Mouse (Mus musculus): ENCODE measurements around the gene Cmtm4. TPM values are rescaled to one million over a fixed set of nuclear protein-coding genes. Genes with fewer than 3 reads are reported as not detected.

Cmtm4 gene
- polyA plus RNA-seq, 1 experiment, result 45.7 TPM

DNA sequence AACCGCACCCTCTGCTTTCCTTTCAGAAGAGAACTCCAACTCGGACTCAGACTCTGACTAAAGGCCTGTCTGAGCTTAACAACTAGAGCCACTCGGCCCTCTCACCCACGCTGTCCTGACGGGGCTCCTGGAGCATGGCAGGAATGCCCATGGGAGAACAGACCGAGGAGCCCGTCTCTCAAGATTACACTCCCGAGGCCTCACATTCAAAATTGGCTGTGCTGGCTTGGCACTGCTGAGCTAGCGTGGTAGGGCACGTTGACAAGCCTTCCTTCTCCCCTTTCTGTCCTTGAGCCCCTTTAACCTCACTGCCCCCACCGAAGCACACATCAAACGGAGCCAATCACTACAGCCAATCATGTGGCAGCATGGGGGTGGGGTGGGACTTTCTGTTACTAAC, 48.9 kb downstream of the Cmtm4 start:
- Histone ChIP-seq H3K27ac (ENCODE audit: insufficient read depth, low read length) (no peak overlapping the region), H3K4me3 (ENCODE audit: insufficient read depth, low read length) (no peak overlapping the region), H3K4me1 (ENCODE audit: control insufficient read depth, insufficient read depth, low read length) (no peaks in the 10 kb centered on the region)
- TF ChIP-seq POLR2A (IDR thresholded peaks at IDR 0.05; ENCODE audit: extremely low read depth, insufficient read depth, low read length) (no peak), CTCF (IDR thresholded peaks at IDR 0.05; ENCODE audit: extremely low read depth, insufficient read depth, low read length) (no peak)

DNA sequence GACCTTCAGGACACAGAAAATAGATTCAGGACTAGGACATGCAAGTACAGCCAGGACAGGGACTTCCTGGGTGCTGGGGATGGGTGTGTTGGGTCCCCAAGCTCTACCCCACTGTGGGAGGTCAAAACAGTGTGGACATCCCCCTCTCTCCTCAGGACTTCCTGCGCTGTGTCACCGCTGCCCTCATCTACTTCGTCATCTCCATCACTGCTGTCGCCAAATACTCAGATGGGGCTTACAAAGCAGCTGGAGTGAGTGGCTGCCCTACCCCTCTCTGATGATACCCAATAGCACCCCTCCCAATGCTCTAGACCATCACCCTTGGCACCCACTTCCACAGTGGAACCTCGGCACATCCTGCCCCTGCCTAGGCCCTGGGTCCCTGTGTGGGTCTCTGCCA, 51.0 kb downstream of the Cmtm4 start:
- H3K27ac ChIP-seq (ENCODE audit: insufficient read depth, low read length), result no peak overlapping the region
- TF ChIP-seq CTCF (IDR thresholded peaks at IDR 0.05; ENCODE audit: extremely low read depth, insufficient read depth, low read length) (no peak), POLR2A (IDR thresholded peaks at IDR 0.05; ENCODE audit: extremely low read depth, insufficient read depth, low read length) (no peak)
- H3K4me3 ChIP-seq (ENCODE audit: insufficient read depth, low read length), result no peak overlapping the region
- H3K4me1 ChIP-seq (ENCODE audit: control insufficient read depth, insufficient read depth, low read length), result no peaks in the 10 kb centered on the region

DNA sequence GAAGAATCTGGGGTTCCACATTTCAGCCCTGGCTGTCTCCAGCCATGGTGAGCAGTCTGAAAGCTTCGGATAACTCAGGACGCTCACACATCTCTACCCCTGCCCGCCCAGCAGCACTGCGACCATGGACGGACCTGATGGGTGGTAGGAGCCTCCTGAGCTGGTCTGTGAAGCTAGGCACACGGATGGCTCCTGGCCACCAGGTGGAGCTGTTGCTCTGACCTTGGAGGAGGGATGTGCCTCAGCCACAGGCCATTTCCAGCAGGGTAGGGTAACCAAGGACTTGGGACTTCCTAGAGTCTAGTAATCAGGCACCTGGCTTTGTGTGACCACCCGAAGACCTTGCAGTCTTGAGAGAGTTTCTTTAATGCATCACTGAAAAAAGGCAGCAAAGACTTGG, 51.6 kb downstream of the Cmtm4 start:
- Histone ChIP-seq H3K27ac (ENCODE audit: insufficient read depth, low read length) (no peak overlapping the region), H3K4me1 (ENCODE audit: control insufficient read depth, insufficient read depth, low read length) (no peaks in the 10 kb centered on the region), H3K4me3 (ENCODE audit: insufficient read depth, low read length) (no peak overlapping the region)
- TF ChIP-seq POLR2A (IDR thresholded peaks at IDR 0.05; ENCODE audit: extremely low read depth, insufficient read depth, low read length) (no peak), CTCF (IDR thresholded peaks at IDR 0.05; ENCODE audit: extremely low read depth, insufficient read depth, low read length) (peak; percentile 96)

DNA sequence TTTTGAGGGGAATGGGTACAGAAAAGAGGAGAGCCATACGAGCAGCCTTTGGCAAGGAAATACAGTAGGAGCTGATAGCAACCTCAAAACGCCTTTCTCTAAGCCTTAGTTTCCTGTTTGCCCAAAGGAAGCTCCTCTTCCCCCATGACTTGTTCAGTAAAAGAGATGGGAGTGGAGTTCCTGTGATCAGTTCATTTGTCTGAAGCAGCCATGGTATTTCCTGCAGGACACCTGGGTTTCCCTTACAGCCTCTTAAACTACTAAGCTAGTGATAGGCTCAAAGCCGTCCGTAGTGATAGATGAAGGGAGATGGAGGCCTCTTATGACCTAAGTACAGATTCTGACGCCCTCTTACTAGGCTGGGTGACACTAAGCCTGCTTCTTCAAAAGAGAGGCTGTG, 53.2 kb downstream of the Cmtm4 start:
- Histone ChIP-seq H3K27ac (ENCODE audit: insufficient read depth, low read length) (no peak overlapping the region), H3K4me3 (ENCODE audit: insufficient read depth, low read length) (no peak overlapping the region), H3K4me1 (ENCODE audit: control insufficient read depth, insufficient read depth, low read length) (no peaks in the 10 kb centered on the region)
- no peak for TF ChIP-seq CTCF (IDR thresholded peaks at IDR 0.05; ENCODE audit: extremely low read depth, insufficient read depth, low read length)
- TF ChIP-seq POLR2A (IDR thresholded peaks at IDR 0.05; ENCODE audit: extremely low read depth, insufficient read depth, low read length), result no peak

DNA sequence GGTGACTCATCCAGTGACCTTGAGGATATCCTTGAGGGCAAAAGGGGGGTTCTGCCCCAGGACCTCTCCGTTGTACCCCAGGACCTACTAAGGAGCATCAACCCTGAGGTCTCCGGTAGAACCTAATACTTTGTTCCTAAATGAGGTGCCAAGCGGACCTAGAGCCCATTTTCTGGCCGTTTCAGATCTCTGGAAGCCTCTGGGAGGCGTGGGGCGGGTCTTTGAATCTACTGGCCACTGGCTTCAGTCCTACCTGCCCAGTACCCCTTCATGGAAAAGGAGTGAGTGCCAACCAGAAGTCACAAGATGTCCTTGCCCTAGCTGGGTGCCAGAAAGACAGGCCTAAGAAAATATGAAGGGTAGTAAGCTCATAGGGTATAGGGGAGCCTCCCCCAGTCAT, 53.9 kb downstream of the Cmtm4 start:
- no peak for TF ChIP-seq CTCF (IDR thresholded peaks at IDR 0.05; ENCODE audit: extremely low read depth, insufficient read depth, low read length)
- no peak for TF ChIP-seq POLR2A (IDR thresholded peaks at IDR 0.05; ENCODE audit: extremely low read depth, insufficient read depth, low read length)

DNA sequence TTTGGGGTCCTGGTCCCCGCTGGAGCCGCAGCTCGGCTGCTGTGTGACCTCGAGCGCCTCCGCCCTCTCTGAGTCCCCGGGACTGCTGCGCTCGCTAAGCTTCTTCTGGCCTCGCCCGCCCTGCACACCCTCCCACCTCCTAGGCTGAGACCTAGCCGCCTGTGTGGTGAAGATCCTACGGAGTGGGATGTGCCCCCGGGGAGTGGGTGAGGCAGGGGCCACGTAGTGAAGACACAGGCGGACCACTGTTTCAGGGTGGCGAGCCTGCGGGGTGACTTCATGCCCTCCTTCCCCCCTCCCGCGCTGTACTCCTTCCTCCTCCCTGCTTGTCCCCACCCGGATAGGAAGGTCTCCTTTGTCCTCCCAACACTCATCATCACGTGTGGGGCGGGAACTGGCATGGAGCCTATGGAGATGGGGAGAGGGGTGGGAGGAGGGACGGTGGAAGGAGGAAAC, 54.5 kb downstream of the Cmtm4 start:
- H3K4me1 ChIP-seq (ENCODE audit: control insufficient read depth, insufficient read depth, low read length), result no peaks in the 10 kb centered on the region
- peak overlapping the region; percentile 45 for H3K4me3 ChIP-seq (ENCODE audit: insufficient read depth, low read length)
- H3K27ac ChIP-seq (ENCODE audit: insufficient read depth, low read length), result 0 out of 2 replicates have a peak overlapping the region, but pooled peaks have one; percentile 64
- TF ChIP-seq CTCF (IDR thresholded peaks at IDR 0.05; ENCODE audit: extremely low read depth, insufficient read depth, low read length) (no peak), POLR2A (IDR thresholded peaks at IDR 0.05; ENCODE audit: extremely low read depth, insufficient read depth, low read length) (no peak)

More for the DNA sequence above, 53.9 kb downstream of the Cmtm4 start:
- H3K4me1 ChIP-seq (ENCODE audit: control insufficient read depth, insufficient read depth, low read length), result no peaks in the 10 kb centered on the region
- H3K4me3 ChIP-seq (ENCODE audit: insufficient read depth, low read length), result peak overlapping the region; percentile 45; the same call in 1 of the 2 replicates
- H3K27ac ChIP-seq (ENCODE audit: insufficient read depth, low read length), result no peak overlapping the region

DNA sequence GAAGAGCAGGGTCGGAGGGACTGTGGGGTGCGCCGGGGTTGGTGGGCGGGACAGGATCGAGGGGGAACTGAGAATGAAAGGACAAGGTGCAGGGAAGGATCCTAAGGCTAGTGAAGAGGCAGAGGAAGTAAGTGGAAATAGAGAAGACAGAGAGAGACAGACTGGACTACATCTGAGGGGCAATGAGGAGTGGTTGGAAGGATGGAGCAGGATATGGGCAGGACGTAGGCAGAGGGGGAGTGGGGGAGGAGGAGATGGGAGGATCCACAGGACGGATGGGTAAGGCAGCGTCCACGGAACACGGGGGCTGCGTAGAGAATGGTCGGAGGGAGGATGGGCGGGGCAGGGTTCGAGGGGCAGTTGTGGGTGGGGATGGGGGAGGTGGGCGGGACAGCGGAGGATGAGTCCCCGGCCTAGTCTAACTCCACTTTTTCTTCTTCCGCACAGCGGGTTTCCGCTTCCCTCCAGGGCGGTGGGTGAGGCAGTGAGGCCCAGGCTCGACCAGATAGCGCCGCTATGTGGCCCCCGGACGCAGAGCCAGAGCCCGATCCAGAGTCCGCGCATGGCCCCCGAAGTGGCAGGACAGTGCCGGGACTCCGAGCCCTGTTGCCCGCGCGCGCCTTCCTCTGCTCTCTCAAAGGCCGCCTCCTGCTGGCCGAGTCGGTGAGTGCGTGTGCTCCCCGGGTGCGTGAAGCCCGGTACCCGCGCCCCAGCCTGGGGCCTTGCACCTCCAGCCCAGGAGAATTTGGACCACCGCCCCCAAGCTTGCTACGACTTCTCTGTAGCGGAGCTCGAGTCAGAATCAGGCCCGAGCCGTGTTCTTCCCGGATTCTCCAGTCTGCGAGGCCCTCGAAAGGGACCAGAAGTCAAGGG, 55.1 kb downstream of the Cmtm4 start:
- TF ChIP-seq POLR2A (IDR thresholded peaks at IDR 0.05; ENCODE audit: extremely low read depth, insufficient read depth, low read length), result no peak
- TF ChIP-seq CTCF (IDR thresholded peaks at IDR 0.05; ENCODE audit: extremely low read depth, insufficient read depth, low read length), result peak; percentile 6; the same call in 1 of the 2 replicates
- Histone ChIP-seq H3K27ac (ENCODE audit: insufficient read depth, low read length) (0 out of 2 replicates have a peak overlapping the region, but pooled peaks have one; percentile 64), H3K4me3 (ENCODE audit: insufficient read depth, low read length) (peak overlapping the region; percentile 45), H3K4me1 (ENCODE audit: control insufficient read depth, insufficient read depth, low read length) (no peaks in the 10 kb centered on the region)

DNA sequence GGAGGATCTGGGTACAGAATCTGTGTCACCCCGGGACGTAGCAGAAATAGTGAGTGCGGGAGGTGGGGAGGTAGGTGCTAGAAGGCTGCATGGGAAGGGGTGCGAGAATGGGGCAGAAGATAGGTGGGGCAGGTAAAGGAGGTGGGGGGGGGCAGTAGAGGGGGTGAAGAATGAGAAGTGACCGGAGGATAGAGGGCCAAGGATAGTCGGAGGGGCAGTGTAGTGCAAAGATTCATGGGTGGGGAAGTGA, 55.7 kb downstream of the Cmtm4 start:
- Histone ChIP-seq H3K4me3 (ENCODE audit: insufficient read depth, low read length) (peak overlapping the region; percentile 45), H3K4me1 (ENCODE audit: control insufficient read depth, insufficient read depth, low read length) (no peaks in the 10 kb centered on the region), H3K27ac (ENCODE audit: insufficient read depth, low read length) (no peak overlapping the region)
- no peak for TF ChIP-seq POLR2A (IDR thresholded peaks at IDR 0.05; ENCODE audit: extremely low read depth, insufficient read depth, low read length)

DNA sequence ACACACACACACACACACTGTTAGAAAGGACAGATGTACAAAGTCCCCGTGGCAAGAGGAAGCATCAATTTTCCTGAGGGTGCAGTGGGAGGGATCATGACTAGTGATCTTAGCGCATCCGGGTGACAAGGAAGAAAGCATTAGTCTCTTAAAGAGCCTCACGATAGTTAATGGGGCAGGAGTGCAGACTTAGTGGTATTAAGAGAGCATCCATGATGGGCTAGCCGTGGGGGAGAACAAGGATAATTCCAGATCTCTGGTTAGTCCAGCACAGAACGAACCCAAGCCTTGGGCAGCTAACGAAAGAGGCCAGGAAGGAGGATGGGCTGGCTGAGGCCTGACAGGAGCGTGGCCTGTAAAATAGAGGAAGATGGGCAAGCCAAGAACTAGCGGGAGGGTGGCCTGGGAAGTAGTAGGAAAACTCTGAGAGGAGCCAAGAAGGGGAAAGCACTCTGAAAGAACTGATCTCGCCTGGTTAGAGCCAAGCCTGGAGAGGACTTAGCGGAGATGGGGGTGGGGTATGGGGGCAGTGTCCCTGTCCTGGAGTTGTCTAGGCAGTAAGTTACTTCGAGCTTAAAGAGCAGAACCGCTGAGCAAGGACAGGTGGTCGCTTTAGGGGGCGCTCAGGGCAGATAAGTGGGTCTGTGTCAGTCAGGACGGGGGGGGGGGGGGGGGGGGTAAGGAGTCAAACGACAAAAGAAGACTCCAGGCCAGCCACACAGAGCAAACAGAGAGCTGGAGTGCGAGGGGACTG, 56.2 kb downstream of the Cmtm4 start, which contains the start of gene Cmtm3:
Gene Cmtm3, plus strand, starts transcription at position 182 of the 754 bp plus-strand sequence.
- TF ChIP-seq CTCF (IDR thresholded peaks at IDR 0.05; ENCODE audit: extremely low read depth, insufficient read depth, low read length) (no peak), POLR2A (IDR thresholded peaks at IDR 0.05; ENCODE audit: extremely low read depth, insufficient read depth, low read length) (no peak)
- Histone ChIP-seq H3K27ac (ENCODE audit: insufficient read depth, low read length) (no peak within 1 kb of the TSS), H3K4me1 (ENCODE audit: control insufficient read depth, insufficient read depth, low read length) (no peaks in the 10 kb centered on the region), H3K4me3 (ENCODE audit: insufficient read depth, low read length) (peak within 1 kb of the TSS; percentile 45)
